Mouse (Mus musculus) thymus, postnatal 10 days (tissue): Measurements from ENCODE around the gene Gm10775.

Experiments
- DNase-seq, 2 experiments: peaks; one replicate each; pipeline ENCODE4 v3.0.0; 2021; ENCODE audit warnings: low spot score in 2 of 2

Gene Gm10775

GRCm38 (mm10) chr13:65259239-65259638 is at the start of gene Gm10775:
Gene Gm10775 (plus strand): TSS chr13:65259539.
- DNase-seq, result no peak

- no peak for DNase-seq
Observed at GRCm38 (mm10) chr13:65225945-65226344, 33.4 kb upstream of the Gm10775 start.

- no peak for DNase-seq
Observed at GRCm38 (mm10) chr13:65226657-65227056, 32.7 kb upstream of the Gm10775 start.

- DNase-seq, result no peak
Observed at GRCm38 (mm10) chr13:65237211-65237610, 22.1 kb upstream of the Gm10775 start.

GRCm38 (mm10) chr13:65240509-65241098 is 18.7 kb upstream of the Gm10775 start:
- peak; percentile 96 to 97 for DNase-seq

- peak; percentile 92 to 93 for DNase-seq
Observed at GRCm38 (mm10) chr13:65241099-65241626, 18.2 kb upstream of the Gm10775 start.

GRCm38 (mm10) chr13:65241627-65242318 is 17.6 kb upstream of the Gm10775 start:
- DNase-seq, result peak; percentile 27 to 65

- DNase-seq, result peak in 1 of 2 experiments; percentile 30
Observed at GRCm38 (mm10) chr13:65242319-65242787, 17.0 kb upstream of the Gm10775 start.

GRCm38 (mm10) chr13:65243273-65243672 is 16.1 kb upstream of the Gm10775 start:
- peak in 1 of 2 experiments; percentile 34 for DNase-seq

GRCm38 (mm10) chr13:65258175-65258954 is 974 bp upstream of the Gm10775 start:
- DNase-seq, result no peak

- DNase-seq, result no peak
Observed at GRCm38 (mm10) chr13:65262086-65262485, 2.7 kb downstream of the Gm10775 start.

GRCm38 (mm10) chr13:65277994-65278382 is 18.6 kb downstream of the Gm10775 start:
- DNase-seq, result no peak

- peak; percentile 89 to 90 for DNase-seq
Observed at GRCm38 (mm10) chr13:65278383-65279341, 19.3 kb downstream of the Gm10775 start, which contains the start of gene Zfp369. Gene Zfp369 (plus strand): TSS chr13:65278814.

GRCm38 (mm10) chr13:65286771-65287170 is 27.4 kb downstream of the Gm10775 start:
- peak in 1 of 2 experiments; percentile 12 for DNase-seq

- no peak for DNase-seq
Observed at GRCm38 (mm10) chr13:65296354-65296753, 37.0 kb downstream of the Gm10775 start.
